Mouse (Mus musculus): ENCODE measurements at regions not wholly inside any gene's neighbourhood (a gene's known extent, or its start where the extent isn't known, plus 50 kb on each side); places are given as distances from the start of the nearest gene placed in this dataset.
"Not testable (repeated sequence)": the region's sequence is repeated elsewhere in the genome, so short reads cannot be mapped to it uniquely, and the experiment has no call there.

DNA sequence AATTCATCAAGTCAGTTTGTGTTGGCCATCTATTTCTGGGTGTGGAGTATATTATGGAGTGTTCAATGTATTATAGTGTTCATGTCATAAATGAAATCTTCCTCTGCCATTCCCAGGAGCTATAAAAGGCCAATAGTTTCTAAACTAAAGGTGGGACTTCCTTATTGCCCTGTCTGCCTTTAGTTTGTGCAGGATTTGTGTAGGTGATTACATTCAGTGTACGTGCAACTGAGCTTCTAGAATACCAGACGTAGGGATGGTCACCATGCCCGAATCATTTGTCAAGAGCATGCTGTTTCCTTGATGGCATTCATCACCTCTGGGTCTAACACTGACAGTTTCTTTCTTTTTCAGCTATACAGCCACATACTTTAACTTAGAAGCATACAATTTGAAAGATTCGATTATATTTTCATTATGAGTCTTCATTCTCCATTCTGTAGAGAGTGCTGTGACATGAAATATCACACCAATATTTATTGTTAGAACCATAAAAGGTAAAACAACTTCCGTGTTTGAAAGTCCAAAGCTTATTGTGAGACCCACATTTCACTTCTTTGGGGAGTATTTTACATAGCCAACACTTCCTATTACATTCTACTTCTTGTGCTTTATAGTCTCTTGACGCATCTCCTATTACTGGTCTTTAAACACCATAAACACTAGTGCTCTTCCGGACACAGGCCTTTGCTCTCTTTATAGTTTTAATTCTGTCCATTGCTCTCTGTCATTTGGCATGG lies 494.1 kb upstream of the Klf6 start:
- DNase-seq (ENCODE audit: low spot score in 2 of 2), result no peak

GRCm38 (mm10) chr13:5370007-5370406 lies 491.3 kb upstream of the Klf6 start:
- no peak for DNase-seq (ENCODE audit: low spot score in 2 of 2)

GRCm38 (mm10) chr13:5373191-5373590 lies 488.1 kb upstream of the Klf6 start:
- DNase-seq (ENCODE audit: low spot score in 2 of 2), result no peak

DNA sequence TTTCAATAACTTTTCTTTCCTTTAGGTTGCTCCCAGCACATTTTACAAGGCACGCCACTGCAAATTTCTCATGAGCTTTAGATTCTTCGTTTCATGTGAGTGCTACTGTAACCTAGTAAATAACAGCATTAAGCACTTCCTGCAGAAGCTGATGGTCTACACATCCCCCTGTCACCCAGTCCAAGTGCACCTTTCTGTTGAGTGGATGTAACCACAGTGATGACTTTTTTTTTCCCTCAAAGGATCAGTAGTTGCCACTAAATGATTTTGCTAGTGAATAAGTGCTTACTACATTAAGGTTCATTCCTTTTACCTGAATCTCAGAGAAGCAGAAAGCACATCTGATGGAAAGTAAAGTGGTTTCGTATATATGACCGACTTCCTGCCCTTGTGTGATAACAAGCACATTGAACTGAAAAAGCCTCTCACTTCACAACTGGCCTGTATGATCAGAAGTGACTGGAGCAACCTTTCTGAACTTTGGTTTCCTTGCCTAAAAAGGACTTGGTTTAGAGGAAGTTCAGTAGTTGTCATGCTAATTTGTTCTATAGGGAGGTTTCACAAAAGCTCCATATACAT lies 453.0 kb upstream of the Klf6 start:
- no peak for DNase-seq (ENCODE audit: low spot score in 2 of 2)

DNA sequence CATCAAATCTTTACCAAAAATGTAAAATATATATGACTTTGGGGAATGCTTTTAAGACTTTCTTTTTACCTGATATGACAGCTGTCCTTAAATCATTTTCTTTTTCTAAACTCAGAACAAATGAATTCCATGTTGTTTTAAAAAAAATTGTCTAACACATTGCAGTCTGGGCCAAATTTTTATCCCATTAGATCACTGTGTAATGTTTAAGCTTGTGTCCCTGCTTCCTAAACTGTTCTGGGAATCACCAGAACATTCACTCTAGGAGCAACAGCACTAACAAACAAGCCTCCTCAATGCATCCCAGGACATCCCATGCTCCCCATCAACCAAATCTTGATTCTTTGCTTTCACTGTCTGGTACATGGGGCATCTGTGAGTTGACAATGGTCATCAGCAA lies 449.2 kb upstream of the Klf6 start:
- no peak for DNase-seq (ENCODE audit: low spot score in 2 of 2)

DNA sequence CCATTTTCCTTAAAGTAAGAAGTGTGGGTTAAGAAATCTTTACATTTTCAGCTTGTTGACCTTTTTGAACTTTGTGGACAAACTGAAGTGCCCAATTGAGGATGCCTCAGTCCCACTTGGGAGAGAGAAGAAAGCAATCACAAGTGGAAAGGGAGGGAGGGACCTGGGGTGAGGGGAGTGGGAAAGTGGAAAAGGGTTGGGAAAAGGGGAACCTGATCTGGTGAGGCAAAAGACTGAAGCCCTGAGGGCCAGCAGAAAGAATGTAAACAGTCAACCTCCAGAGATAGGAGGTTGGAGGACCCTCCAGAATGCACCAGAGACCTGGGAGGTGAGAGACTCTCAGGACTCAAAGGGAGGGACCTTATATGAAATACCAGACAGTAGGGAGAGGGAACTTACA lies 448.3 kb upstream of the Klf6 start:
- DNase-seq (ENCODE audit: low spot score in 2 of 2), result not testable (repeated sequence)

- DNase-seq (ENCODE audit: low spot score in 2 of 2), result no peak
These were observed 437.2 kb upstream of the Klf6 start for GRCm38 (mm10) chr13:5424110-5424509.

- no peak for DNase-seq (ENCODE audit: low spot score in 2 of 2)
These were observed 435.6 kb upstream of the Klf6 start for GRCm38 (mm10) chr13:5425491-5426232.

- no peak for DNase-seq (ENCODE audit: low spot score in 2 of 2)
These were observed 427.6 kb upstream of the Klf6 start for GRCm38 (mm10) chr13:5433652-5434051.

GRCm38 (mm10) chr13:5435131-5435530 lies 426.2 kb upstream of the Klf6 start:
- DNase-seq (ENCODE audit: low spot score in 2 of 2), result no peak

DNA sequence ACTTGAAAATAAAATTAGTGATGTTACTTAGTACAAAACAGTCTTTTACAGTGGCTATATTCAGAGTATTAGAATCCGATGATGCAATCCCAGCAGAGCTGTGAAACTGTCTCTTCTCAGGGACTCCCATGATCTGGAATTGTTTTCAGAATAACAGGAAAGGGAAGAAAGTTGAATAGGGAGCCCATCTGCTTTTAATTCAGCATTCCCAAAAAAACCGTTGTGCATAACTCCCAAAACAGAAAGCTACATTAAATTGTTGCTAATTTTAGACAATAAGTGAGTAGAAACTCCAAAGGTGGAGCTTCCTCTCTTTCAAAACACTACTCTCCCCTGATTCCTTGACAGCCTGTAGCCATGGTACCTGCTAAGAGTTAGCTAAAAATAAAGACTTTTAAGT lies 425.1 kb upstream of the Klf6 start:
- DNase-seq (ENCODE audit: low spot score in 2 of 2), result no peak

DNA sequence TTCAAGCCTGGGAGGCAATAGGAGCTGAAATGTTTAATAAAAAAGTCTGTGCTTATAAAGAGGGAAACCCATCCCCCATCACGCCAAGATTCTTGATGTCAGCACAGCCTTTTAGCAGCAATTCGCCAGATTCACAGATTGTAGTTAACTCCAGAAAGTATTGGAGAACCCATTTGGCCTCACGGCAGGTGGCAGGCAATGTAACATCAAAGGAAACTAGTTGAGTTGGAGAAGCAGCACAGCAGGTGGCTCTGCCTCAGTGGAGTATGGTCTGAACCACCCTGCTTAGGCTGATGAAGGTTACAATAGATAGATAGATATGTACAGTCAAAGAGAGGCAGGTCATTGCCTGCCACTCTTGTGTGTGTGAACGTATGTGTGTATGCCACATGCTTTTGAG lies 420.8 kb upstream of the Klf6 start:
- DNase-seq (ENCODE audit: low spot score in 2 of 2), result no peak

GRCm38 (mm10) chr13:5444759-5445478 lies 416.4 kb upstream of the Klf6 start:
- no peak for DNase-seq (ENCODE audit: low spot score in 2 of 2)

- DNase-seq (ENCODE audit: low spot score in 2 of 2), result no peak
These were observed 412.7 kb upstream of the Klf6 start for GRCm38 (mm10) chr13:5448601-5449000.

DNA sequence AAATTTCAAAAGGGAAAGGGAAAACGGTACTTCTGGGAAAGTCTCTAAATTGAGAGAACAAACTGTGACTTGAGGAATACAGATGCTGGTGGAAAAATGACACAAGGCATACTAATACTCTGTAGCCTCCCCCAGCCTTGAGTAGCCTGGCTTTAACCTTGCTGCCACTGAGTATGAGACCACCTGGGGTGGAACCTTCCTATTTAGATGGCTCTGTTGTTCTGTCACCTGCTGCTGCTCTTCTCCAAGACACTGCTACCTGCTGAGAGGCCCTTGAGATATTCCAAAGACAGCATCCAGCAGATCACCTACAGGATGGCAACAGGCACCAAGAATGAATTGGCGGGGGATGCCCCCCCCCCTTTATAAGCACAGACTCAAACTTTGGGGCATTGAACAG lies 380.5 kb upstream of the Klf6 start:
- DNase-seq (ENCODE audit: low spot score in 2 of 2), result no peak

GRCm38 (mm10) chr13:5492266-5492665 lies 369.0 kb upstream of the Klf6 start:
- DNase-seq (ENCODE audit: low spot score in 2 of 2), result no peak

GRCm38 (mm10) chr13:5497535-5497934 lies 363.7 kb upstream of the Klf6 start:
- DNase-seq (ENCODE audit: low spot score in 2 of 2), result no peak

DNA sequence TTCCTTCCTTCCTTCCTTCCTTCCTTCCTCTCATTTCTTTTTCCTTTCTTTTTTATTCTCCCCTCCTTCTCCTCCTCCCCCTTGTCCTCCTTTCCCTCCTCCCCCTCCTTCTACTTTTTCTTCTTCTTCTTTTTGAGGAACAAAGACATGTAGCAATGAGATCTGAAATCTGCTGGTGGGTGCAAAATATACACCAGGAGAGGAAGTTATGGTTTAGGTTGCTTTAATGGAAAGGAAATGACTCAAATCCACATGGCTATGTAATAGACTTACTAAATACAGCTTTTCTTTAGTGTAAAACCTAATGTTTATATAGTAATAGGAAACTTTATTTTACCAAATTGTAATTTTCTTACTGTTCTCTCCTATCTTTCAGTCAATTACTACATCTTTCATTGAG lies 349.5 kb upstream of the Klf6 start:
- DNase-seq (ENCODE audit: low spot score in 2 of 2), result no peak

DNA sequence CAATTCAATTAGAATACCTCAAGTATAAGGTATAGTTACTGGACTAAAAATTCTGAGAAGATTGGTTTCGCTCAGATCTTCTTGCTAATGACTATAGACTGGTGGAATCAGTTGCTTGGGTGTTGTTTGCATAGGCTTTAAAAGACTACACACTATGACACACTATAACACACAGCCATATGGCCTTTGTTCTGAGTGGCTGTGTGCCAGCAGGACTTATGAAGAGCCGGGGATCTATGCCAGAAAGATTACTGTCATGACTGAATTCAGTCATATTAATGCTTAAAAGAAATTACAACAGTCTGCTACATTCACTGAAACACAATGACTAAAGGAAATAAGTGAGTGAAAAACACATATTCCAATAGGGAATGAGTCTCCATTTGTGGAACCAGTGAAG lies 345.7 kb upstream of the Klf6 start:
- no peak for DNase-seq (ENCODE audit: low spot score in 2 of 2)

DNA sequence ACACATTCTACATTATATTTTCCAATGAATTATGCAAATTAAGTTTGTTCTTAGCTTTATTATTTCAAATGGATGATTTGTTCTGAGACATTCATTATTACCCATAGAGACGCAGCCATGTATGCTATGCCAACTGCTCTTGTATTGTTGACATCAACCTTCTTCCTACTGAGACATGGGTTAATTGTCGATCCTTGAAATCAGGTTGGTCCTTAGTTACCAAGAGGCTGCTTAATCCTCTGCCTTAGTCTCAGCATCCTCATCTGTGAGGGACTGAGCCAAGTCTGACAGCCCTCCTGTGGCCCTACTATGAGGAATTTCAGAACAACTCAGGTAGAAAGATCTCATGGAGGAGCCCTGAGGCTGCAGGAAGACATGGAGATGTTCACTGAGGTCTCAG lies 345.2 kb upstream of the Klf6 start:
- no peak for DNase-seq (ENCODE audit: low spot score in 2 of 2)

GRCm38 (mm10) chr13:5519181-5519580 lies 342.1 kb upstream of the Klf6 start:
- no peak for DNase-seq (ENCODE audit: low spot score in 2 of 2)

DNA sequence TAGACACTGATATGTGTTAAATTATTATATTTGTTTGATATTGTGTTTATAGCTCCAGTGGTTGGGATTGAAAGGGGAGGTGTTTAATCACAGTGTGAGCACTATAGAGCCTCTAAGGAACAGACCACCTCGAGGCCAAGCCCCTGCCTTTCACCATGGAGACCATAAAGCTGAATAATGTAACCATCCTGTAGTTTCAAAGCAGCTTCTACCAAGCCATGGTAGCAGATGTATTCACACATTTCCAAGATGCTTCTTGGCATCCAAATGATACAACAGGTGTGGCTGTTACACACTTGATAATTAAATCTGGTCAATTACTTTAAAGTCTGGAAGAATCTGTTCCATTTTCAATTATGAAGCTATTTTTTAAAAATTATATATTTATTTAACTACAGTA lies 341.7 kb upstream of the Klf6 start:
- no peak for DNase-seq (ENCODE audit: low spot score in 2 of 2)

All from adrenal gland, postnatal 4 days (tissue).